Comparison of ENCODE assay signal across 9 mouse cellular contexts in the genomic region with DNA sequence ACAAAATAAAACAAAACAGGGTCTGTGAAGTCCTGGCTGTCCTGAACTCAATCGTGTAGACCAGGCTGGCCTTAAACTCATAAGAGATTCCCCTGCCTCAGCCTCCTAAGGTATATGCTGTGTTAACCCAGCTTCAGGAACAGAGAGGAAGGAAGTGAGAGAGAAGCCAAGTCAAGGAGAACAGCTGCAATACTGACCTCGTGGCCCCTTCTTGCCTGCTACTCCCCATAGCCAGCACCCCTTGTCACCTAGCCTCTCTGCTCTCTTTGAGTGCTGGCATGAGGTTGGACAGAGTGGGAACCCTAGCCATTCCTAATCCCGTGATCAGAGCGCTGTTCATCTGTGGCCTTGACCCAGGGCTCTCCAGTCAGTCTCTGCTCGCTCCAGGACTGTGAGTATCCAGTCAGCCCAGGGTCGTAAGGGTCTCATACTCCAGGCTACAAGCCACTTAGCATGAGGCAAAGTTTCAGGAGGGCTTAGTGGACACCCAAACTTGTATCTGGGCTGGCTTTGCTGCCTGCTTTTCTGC. TPM values are rescaled to one million over a fixed set of nuclear protein-coding genes. Genes with fewer than 3 reads are reported as not detected.
A peak's percentile ranks its signal among the peaks of the same experiment; 100 is the strongest.
DNase-seq lines count a peak whose midpoint lies in the region; ATAC-seq and TF ChIP-seq lines count a peak whose summit lies in the region.
"Had no signal": no experiment of that assay in that cellular context is flagged by ENCODE, and none has a peak within 500 bp of the region (broad histone marks: within the 10 kb centered on the region; RNA-seq: fewer than 3 reads in every experiment).

No protein-coding gene starts in this region.

- WGBS in lung, embryonic 14.5 days = 61% methylated on average over 6 of the region's 6 CpGs
- 78% methylated on average over 6 of the region's 6 CpGs for WGBS in limb, embryonic 10.5 days
- 70% methylated on average over 6 of the region's 6 CpGs for WGBS in stomach, embryonic 15.5 days

- peak overlapping the region; percentile 92 for H3K27ac ChIP-seq in lung, embryonic 14.5 days (ENCODE audit: low read depth)
- peak overlapping the region; percentile 81 for H3K27ac ChIP-seq in limb, embryonic 10.5 days
- H3K27ac ChIP-seq in stomach, embryonic 15.5 days = peak overlapping the region; percentile 90

- peaks cover 4% of the 10 kb centered on the region; the same call in 1 of the 2 replicates for H3K9me3 ChIP-seq in lung, embryonic 14.5 days (ENCODE audit: low read depth, low read length)
- H3K9me3 ChIP-seq in limb, embryonic 10.5 days (replicated peaks) = no peaks in the 10 kb centered on the region
- H3K9me3 ChIP-seq in stomach, embryonic 15.5 days = no peaks in the 10 kb centered on the region

- peaks cover 18% of the 10 kb centered on the region for H3K4me1 ChIP-seq in lung, embryonic 14.5 days (ENCODE audit: insufficient read depth)
- peaks cover 73% of the 10 kb centered on the region for H3K4me1 ChIP-seq in limb, embryonic 10.5 days
- peaks cover 36% of the 10 kb centered on the region for H3K4me1 ChIP-seq in stomach, embryonic 15.5 days

- H3K4me2 ChIP-seq in lung, embryonic 14.5 days = no peak overlapping the region
- H3K4me2 ChIP-seq in stomach, embryonic 15.5 days = no peak overlapping the region

- no peak for TF ChIP-seq CTCF in lung, embryonic 14.5 days (IDR thresholded peaks at IDR 0.05; ENCODE audit: low read depth)

- 0 out of 2 replicates have a peak overlapping the region, but pooled peaks have one; percentile 5 for H3K4me3 ChIP-seq in lung, embryonic 14.5 days (ENCODE audit: low read depth, low read length)
- H3K4me3 ChIP-seq in limb, embryonic 10.5 days = no peak overlapping the region
- no peak overlapping the region for H3K4me3 ChIP-seq in stomach, embryonic 15.5 days (replicated peaks)

- H3K36me3 ChIP-seq in lung, embryonic 14.5 days (ENCODE audit: insufficient read depth) = no peaks in the 10 kb centered on the region
- H3K36me3 ChIP-seq in limb, embryonic 10.5 days = no peaks in the 10 kb centered on the region
- no peaks in the 10 kb centered on the region for H3K36me3 ChIP-seq in stomach, embryonic 15.5 days

- no peak overlapping the region for H3K9ac ChIP-seq in lung, embryonic 14.5 days
- no peak overlapping the region for H3K9ac ChIP-seq in stomach, embryonic 15.5 days

- no peaks in the 10 kb centered on the region for H3K27me3 ChIP-seq in lung, embryonic 14.5 days (ENCODE audit: insufficient read depth, low read length)
- 0 out of 2 replicates have a peak, but pooled peaks cover 6% of the 10 kb centered on the region for H3K27me3 ChIP-seq in limb, embryonic 10.5 days (ENCODE audit: low read depth, poor library complexity, severe bottlenecking)
- H3K27me3 ChIP-seq in stomach, embryonic 15.5 days (replicated peaks) = no peaks in the 10 kb centered on the region

- peak; percentile 39; the same call in 1 of the 2 replicates for ATAC-seq in lung, embryonic 14.5 days (ENCODE audit: insufficient read depth)
- no peak for ATAC-seq in stomach, embryonic 15.5 days (ENCODE audit: insufficient read depth, low FRiP score, low read depth)

- peak; percentile 49 to 83 for DNase-seq in adrenal gland, adult (ENCODE audit: inconsistent age in 2 of 2, low spot score in 1 of 2)
- DNase-seq in adrenal gland, adult 18-20 months (ENCODE audit: low spot score in 2 of 2) = no peak
- no peak for DNase-seq in lung, embryonic 14.5 days
- DNase-seq in lung, postnatal 10 days = no peak
- DNase-seq in limb, embryonic 10.5 days (ENCODE audit: low spot score) = no peak
- no peak for DNase-seq in urinary bladder, postnatal 4 days (ENCODE audit: low spot score in 2 of 2)
- DNase-seq in right cerebral cortex, adult 2 months (ENCODE audit: low spot score in 2 of 2) = no peak
- DNase-seq: thymus, postnatal 14 days had no signal

RNA-seq across cellular contexts. Expression of gene Morn1, which starts 35.6 kb away (rescaled TPM):
- total RNA-seq in adrenal gland, adult 18-20 months (2021) = 1 to 10 TPM; 6.6 to 9.8 TPM
- polyA plus RNA-seq in lung, embryonic 14.5 days (2014; fragmentation: Nextera tagmentation; extraction: Ambion mirVana) = 5.2 TPM in 2 replicates
- polyA plus RNA-seq in limb, embryonic 10.5 days (2016; fragmentation: Nextera tagmentation; extraction: Ambion mirVana) = 3.5 and 6.5 TPM in 2 replicates
- polyA plus RNA-seq in stomach, embryonic 15.5 days (2015; fragmentation: Nextera tagmentation; extraction: Ambion mirVana) = 5.1 and 5.3 TPM in 2 replicates

RNA-seq across cellular contexts. Expression of gene Rer1, which starts 35.8 kb away (rescaled TPM):
- total RNA-seq in adrenal gland, adult 18-20 months (2021) = 100 to 1,000 TPM in 1 of 2 experiments, 10 to 100 TPM in 1; 95.4 to 109 TPM
- 160 and 177 TPM in 2 replicates for polyA plus RNA-seq in lung, embryonic 14.5 days (2014; fragmentation: Nextera tagmentation; extraction: Ambion mirVana)
- polyA plus RNA-seq in limb, embryonic 10.5 days (2016; fragmentation: Nextera tagmentation; extraction: Ambion mirVana) = 133 and 142 TPM in 2 replicates
- polyA plus RNA-seq in stomach, embryonic 15.5 days (2015; fragmentation: Nextera tagmentation; extraction: Ambion mirVana) = 175 and 179 TPM in 2 replicates

RNA-seq across cellular contexts. Expression of gene Pex10, which starts 55.2 kb away (rescaled TPM):
- total RNA-seq in adrenal gland, adult 18-20 months (2021) = 10 to 100 TPM; 18.2 to 20.3 TPM
- polyA plus RNA-seq in lung, embryonic 14.5 days (2014; fragmentation: Nextera tagmentation; extraction: Ambion mirVana) = 7.0 and 9.4 TPM in 2 replicates
- 23.8 and 26.0 TPM in 2 replicates for polyA plus RNA-seq in limb, embryonic 10.5 days (2016; fragmentation: Nextera tagmentation; extraction: Ambion mirVana)
- polyA plus RNA-seq in stomach, embryonic 15.5 days (2015; fragmentation: Nextera tagmentation; extraction: Ambion mirVana) = 18.4 and 19.1 TPM in 2 replicates

Comparison
In these comparisons a context has a peak if more than half of its experiments do, and no peak if none do; other contexts are left out.
1. DNase-seq: peak in adrenal gland, adult (2 of 2); none in adrenal gland, adult 18-20 months (0 of 2), lung, embryonic 14.5 days (single experiment), lung, postnatal 10 days (single experiment), limb, embryonic 10.5 days (single experiment), urinary bladder, postnatal 4 days (0 of 2) and right cerebral cortex, adult 2 months (0 of 2).
2. Peak in every context shown above with its lines, with median percentiles within 50 percentile points of each other: H3K27ac ChIP-seq.